Mouse (Mus musculus) midbrain, embryonic 16.5 days (tissue): Measurements from ENCODE around the gene Pycr1. TPM values are rescaled to one million over a fixed set of nuclear protein-coding genes. Genes with fewer than 3 reads are reported as not detected.

ENCODE experiments used
- ATAC-seq: fragments of 200-750 bp; cut with Nextera tagmentation; 2 replicates; pipeline ENCODE4 v1.8.0; 2017; ENCODE audit warnings: moderate TSS enrichment
- H3K27ac ChIP-seq: fragments of 300-500 bp; sonication (generic); 2 replicates; pipeline ENCODE4 v1.5.1; 2014; ENCODE audit warnings: mild to moderate bottlenecking, low read length, mixed read lengths
- H3K27me3 ChIP-seq: fragments of 300-500 bp; sonication (generic); 2 replicates; pipeline ENCODE4 v1.6.1; 2014; ENCODE audit warnings: low read depth, low read length, mixed read lengths; ENCODE audit not compliant: control insufficient read depth, insufficient read depth
- H3K36me3 ChIP-seq: fragments of 300-500 bp; sonication (generic); 2 replicates; pipeline ENCODE4 v1.6.1; 2014; ENCODE audit warnings: mild to moderate bottlenecking, low read length, moderate library complexity, mixed read lengths; ENCODE audit not compliant: control insufficient read depth, insufficient read depth
- H3K4me1 ChIP-seq: fragments of 300-500 bp; sonication (generic); 2 replicates; pipeline ENCODE4 v1.6.1; 2014; ENCODE audit warnings: mild to moderate bottlenecking, low read length, mixed read lengths; ENCODE audit not compliant: control insufficient read depth, insufficient read depth
- H3K4me2 ChIP-seq: fragments of 300-500 bp; sonication (generic); 2 replicates; pipeline ENCODE4 v1.6.1; 2014; ENCODE audit warnings: mild to moderate bottlenecking, low read length, mixed read lengths
- H3K4me3 ChIP-seq: fragments of 300-500 bp; sonication (generic); 2 replicates; pipeline ENCODE4 v1.5.1; 2014; ENCODE audit warnings: low read depth, mild to moderate bottlenecking, low read length, moderate library complexity, mixed read lengths
- H3K9ac ChIP-seq: fragments of 300-500 bp; sonication (generic); 2 replicates; pipeline ENCODE4 v1.6.1; 2014; ENCODE audit warnings: low read depth, low read length, mixed read lengths
- H3K9me3 ChIP-seq: fragments of 300-500 bp; sonication (generic); replicated peaks from 2 replicates; pipeline ENCODE4 v1.6.1; 2014; ENCODE audit warnings: mild to moderate bottlenecking, low read length, mixed read lengths; ENCODE audit not compliant: control insufficient read depth, poor library complexity, severe bottlenecking
- WGBS: fragments of 180-500 bp; shearing (Covaris S2); extraction: QIAGEN DNeasy Blood & Tissue Kit; methylation state at CpG from one replicate; pipeline ENCODE4 v1.1.7; 2014; 5-methylcytosine and 5-hydroxymethylcytosine counted together
- polyA plus RNA-seq: library from polyadenylated mRNA; unstranded; fragments of >200 nt; fragmentation: Nextera tagmentation; extraction: Ambion mirVana; gene quantifications from 2 replicates; pipeline ENCODE4 v1.2.1, GENCODE M21; 2015

Pycr1 gene
- polyA plus RNA-seq, 1 experiment from 2014 or later = 18.1 TPM

DNA sequence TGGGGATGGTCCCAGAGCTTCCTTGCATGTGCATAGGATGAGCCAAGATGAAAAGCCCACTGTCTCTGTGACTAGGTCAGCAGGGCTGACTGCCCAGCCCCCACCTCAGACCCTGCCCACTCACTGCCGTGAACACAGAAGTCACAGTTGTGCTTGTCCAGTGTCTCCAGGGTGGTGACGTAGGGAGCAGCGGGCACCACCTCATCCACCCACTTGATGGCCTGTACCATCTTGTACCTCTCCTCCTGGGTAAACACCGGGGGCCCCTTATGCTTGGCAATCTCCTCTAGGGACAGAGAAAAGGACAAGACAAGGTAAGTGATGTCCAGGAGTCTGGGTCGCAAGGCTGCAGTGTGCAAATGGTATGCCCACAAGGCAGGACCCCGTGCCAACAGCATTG is 28.4 kb downstream of the Pycr1 start:
- peaks cover 19% of the 10 kb centered on the region for H3K4me1 ChIP-seq
- H3K9ac ChIP-seq = no peak overlapping the region
- no peaks in the 10 kb centered on the region for H3K9me3 ChIP-seq
- WGBS = 94% methylated on average over 6 of the region's 6 CpGs
- peaks cover 44% of the 10 kb centered on the region for H3K36me3 ChIP-seq
- H3K4me3 ChIP-seq = no peak overlapping the region
- H3K27me3 ChIP-seq = no peaks in the 10 kb centered on the region
- no peak overlapping the region for H3K27ac ChIP-seq
- H3K4me2 ChIP-seq = no peak overlapping the region
- no peak for ATAC-seq

- Histone ChIP-seq H3K4me3 (no peak overlapping the region), H3K4me2 (no peak overlapping the region), H3K27me3 (no peaks in the 10 kb centered on the region; the same call in 1 of the 2 replicates), H3K9me3 (no peaks in the 10 kb centered on the region), H3K9ac (no peak overlapping the region), H3K36me3 (peaks cover 42% of the 10 kb centered on the region), H3K4me1 (peaks cover 19% of the 10 kb centered on the region), H3K27ac (no peak overlapping the region)
- no peak for ATAC-seq
- WGBS = 85% methylated on average over 8 of the region's 8 CpGs
Observed at GRCm38 (mm10) chr11:120613976-120614375, 29.6 kb downstream of the Pycr1 start.

- peaks cover 23% of the 10 kb centered on the region for H3K4me1 ChIP-seq
- no peaks in the 10 kb centered on the region; the same call in 1 of the 2 replicates for H3K27me3 ChIP-seq
- no peak overlapping the region for H3K4me2 ChIP-seq
- H3K27ac ChIP-seq = no peak overlapping the region
- H3K4me3 ChIP-seq = no peak overlapping the region
- 90% methylated on average over 9 of the region's 10 CpGs for WGBS
- no peak overlapping the region for H3K9ac ChIP-seq
- ATAC-seq = no peak
- H3K36me3 ChIP-seq = peaks cover 37% of the 10 kb centered on the region
- no peaks in the 10 kb centered on the region for H3K9me3 ChIP-seq
Observed at GRCm38 (mm10) chr11:120613481-120613972, 30.0 kb downstream of the Pycr1 start.

DNA sequence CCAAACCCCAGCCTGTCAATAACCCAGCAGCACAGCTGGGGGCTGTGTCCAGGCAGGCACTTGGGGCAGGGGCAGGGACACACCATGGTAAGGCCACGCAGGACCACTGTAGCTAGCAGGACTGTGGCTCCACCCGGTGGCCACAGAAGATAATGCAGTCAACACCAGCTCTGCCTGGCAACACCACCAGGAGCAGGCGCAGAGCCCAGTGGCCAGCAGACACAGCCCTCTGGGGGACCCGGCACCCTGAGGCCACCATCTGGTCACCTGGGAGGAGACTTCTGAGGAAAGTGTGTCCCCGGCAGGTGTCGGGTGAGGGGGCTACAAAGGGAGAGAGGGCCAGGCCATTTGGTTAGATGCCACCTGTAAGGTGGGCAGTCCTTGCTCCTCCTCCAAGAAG is 30.8 kb downstream of the Pycr1 start:
- ATAC-seq = no peak
- 47% methylated on average over 6 of the region's 6 CpGs for WGBS

DNA sequence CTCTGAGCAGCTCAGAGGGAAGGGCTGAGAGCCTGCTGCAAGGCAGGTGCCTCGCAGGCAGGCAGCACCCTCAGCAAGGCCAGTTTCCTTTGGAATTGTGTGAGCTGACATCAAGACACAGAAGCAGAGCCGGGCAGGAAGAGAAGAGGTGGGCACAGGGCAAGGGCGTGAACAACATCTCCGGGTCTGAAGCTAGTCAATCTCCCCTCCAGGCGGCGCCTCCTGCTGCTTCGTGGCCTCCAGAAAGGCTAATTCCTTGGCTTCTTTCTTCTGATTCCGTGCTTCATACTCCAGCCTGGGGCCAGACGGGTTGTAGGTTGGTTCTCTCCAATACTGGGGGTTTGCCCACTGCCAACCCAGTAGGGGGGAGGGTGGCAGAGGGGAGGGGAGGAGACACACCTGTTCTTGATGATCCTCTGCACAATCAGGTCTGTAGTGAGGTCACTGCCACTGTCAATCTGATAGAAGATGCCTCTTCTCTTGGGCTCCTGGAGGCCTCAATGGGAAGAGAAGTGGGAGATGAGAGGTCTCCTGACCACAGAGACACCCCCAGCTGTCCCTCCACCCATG is 33.0 kb downstream of the Pycr1 start:
- no peak overlapping the region for H3K9ac ChIP-seq
- no peaks in the 10 kb centered on the region; the same call in 1 of the 2 replicates for H3K27me3 ChIP-seq
- 79% methylated on average over 9 of the region's 9 CpGs for WGBS
- H3K4me2 ChIP-seq = no peak overlapping the region
- no peaks in the 10 kb centered on the region for H3K9me3 ChIP-seq
- H3K36me3 ChIP-seq = peaks cover 28% of the 10 kb centered on the region; the same call in 1 of the 2 replicates
- no peak overlapping the region for H3K4me3 ChIP-seq
- peaks cover 6% of the 10 kb centered on the region; the same call in 1 of the 2 replicates for H3K4me1 ChIP-seq
- ATAC-seq = no peak
- H3K27ac ChIP-seq = no peak overlapping the region

More for the DNA sequence above, 30.8 kb downstream of the Pycr1 start:
- no peak overlapping the region for H3K4me3 ChIP-seq
- peaks cover 31% of the 10 kb centered on the region; the same call in 1 of the 2 replicates for H3K36me3 ChIP-seq
- H3K27me3 ChIP-seq = no peaks in the 10 kb centered on the region; the same call in 1 of the 2 replicates
- no peak overlapping the region for H3K4me2 ChIP-seq
- H3K4me1 ChIP-seq = peaks cover 22% of the 10 kb centered on the region
- no peak overlapping the region for H3K9ac ChIP-seq
- H3K9me3 ChIP-seq = no peaks in the 10 kb centered on the region
- no peak overlapping the region for H3K27ac ChIP-seq

DNA sequence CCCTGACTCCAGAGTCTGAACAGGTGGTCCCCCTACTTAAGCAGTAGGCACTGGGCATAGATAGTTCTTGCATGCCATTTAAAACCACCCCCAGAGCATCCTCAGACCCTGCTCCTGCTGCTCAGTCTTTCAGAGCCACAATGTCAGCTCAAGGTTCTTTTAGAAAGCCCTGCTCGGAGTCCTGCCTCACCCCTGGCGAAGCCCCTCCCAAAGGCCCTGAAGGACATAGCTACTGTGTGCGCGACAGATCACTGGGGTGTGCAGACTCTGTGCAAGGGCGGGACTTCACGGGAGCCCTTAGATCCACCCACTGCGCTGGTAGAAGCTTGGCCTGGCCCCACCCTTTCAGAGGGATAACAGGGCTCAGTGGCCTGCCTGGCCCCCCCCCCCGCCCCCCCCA is 34.3 kb downstream of the Pycr1 start:
- H3K4me3 ChIP-seq = no peak overlapping the region
- ATAC-seq = 0 out of 2 replicates have a peak, but pooled peaks have one; percentile 36
- no peaks in the 10 kb centered on the region; the same call in 1 of the 2 replicates for H3K27me3 ChIP-seq
- H3K9me3 ChIP-seq = no peaks in the 10 kb centered on the region
- no peak overlapping the region for H3K4me2 ChIP-seq
- peak overlapping the region; percentile 38; the same call in 1 of the 2 replicates for H3K9ac ChIP-seq
- 44% methylated on average over 7 of the region's 8 CpGs for WGBS
- H3K36me3 ChIP-seq = peaks cover 31% of the 10 kb centered on the region; the same call in 1 of the 2 replicates
- peaks cover 6% of the 10 kb centered on the region; the same call in 1 of the 2 replicates for H3K4me1 ChIP-seq
- no peak overlapping the region for H3K27ac ChIP-seq

- Histone ChIP-seq H3K27me3 (no peaks in the 10 kb centered on the region; the same call in 1 of the 2 replicates), H3K9me3 (no peaks in the 10 kb centered on the region), H3K4me3 (0 out of 2 replicates have a peak within 1 kb of the TSS, but pooled peaks have one; percentile 5), H3K27ac (no peak within 1 kb of the TSS), H3K36me3 (peaks cover 30% of the 10 kb centered on the region; the same call in 1 of the 2 replicates), H3K4me1 (peaks cover 6% of the 10 kb centered on the region; the same call in 1 of the 2 replicates), H3K4me2 (peak within 1 kb of the TSS; percentile 30; the same call in 1 of the 2 replicates), H3K9ac (peak within 1 kb of the TSS; percentile 38; the same call in 1 of the 2 replicates)
- 7% methylated on average over 45 of the region's 45 CpGs for WGBS
- ATAC-seq = no peak
Observed at GRCm38 (mm10) chr11:120608241-120609034, 35.1 kb downstream of the Pycr1 start, which contains the start of gene Npb. Gene Npb, plus strand, starts transcription at chr11:120608477.

DNA sequence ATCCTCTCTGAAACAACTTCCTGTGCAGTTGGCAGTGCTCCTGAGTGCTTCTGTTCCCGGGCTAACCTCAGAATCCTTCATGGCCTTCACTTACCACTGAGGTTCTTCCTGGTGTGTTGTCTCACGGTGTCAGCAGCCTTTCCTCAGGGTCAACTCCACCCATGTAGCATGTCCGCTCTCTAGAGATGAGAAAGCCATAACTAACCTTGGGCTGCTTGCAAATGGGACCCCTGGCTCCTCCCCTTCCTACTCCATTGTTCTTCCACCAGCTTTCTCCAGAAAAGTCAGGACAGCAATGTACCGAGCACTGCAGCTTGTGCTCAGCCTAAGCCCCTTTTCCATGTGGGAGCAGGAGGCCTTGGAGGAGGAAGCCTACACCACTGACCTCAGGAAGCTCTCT is 36.8 kb downstream of the Pycr1 start:
- Histone ChIP-seq H3K9me3 (no peaks in the 10 kb centered on the region), H3K4me3 (no peak overlapping the region), H3K27me3 (no peaks in the 10 kb centered on the region; the same call in 1 of the 2 replicates), H3K36me3 (peaks cover 22% of the 10 kb centered on the region; the same call in 1 of the 2 replicates), H3K4me1 (peaks cover 6% of the 10 kb centered on the region; the same call in 1 of the 2 replicates), H3K27ac (no peak overlapping the region), H3K4me2 (no peak overlapping the region), H3K9ac (no peak overlapping the region)
- 84% methylated on average over 4 of the region's 4 CpGs for WGBS
- ATAC-seq = no peak
